Mouse (Mus musculus) testis, adult 2 months (tissue): ENCODE data around the gene Slc36a3. TPM values are rescaled to one million over a fixed set of nuclear protein-coding genes. Genes with fewer than 3 reads are reported as not detected.

ENCODE experiments used
- H3K27ac ChIP-seq: fragments of 200-500 bp; 2 replicates; pipeline ENCODE4 v1.5.1; 2012; ENCODE audit warnings: low read depth, low read length; ENCODE audit not compliant: control insufficient read depth, insufficient read depth
- H3K27me3 ChIP-seq: fragments of 200-500 bp; 2 replicates; pipeline ENCODE4 v1.6.1; 2012; ENCODE audit warnings: mild to moderate bottlenecking, low read length, moderate library complexity; ENCODE audit not compliant: control insufficient read depth, insufficient read depth
- H3K36me3 ChIP-seq: fragments of 200-500 bp; 2 replicates; pipeline ENCODE4 v1.6.1; 2012; ENCODE audit warnings: mild to moderate bottlenecking, low read length; ENCODE audit not compliant: control insufficient read depth, insufficient read depth
- H3K4me1 ChIP-seq: fragments of 200-500 bp; 2 replicates; pipeline ENCODE4 v1.6.1; 2012; ENCODE audit warnings: low read length; ENCODE audit not compliant: control insufficient read depth, insufficient read depth
- H3K4me3 ChIP-seq: fragments of 200-500 bp; 2 replicates; pipeline ENCODE4 v1.5.1; 2012; ENCODE audit warnings: low read depth, mild to moderate bottlenecking, low read length, moderate library complexity, mixed read lengths; ENCODE audit not compliant: control insufficient read depth
- CTCF ChIP-seq: fragments of 200-500 bp; IDR thresholded peaks from 2 replicates; pipeline ENCODE4 v1.5.1; 2012; ENCODE audit warnings: low read depth, mild to moderate bottlenecking, inconsistent platforms, low read length, moderate library complexity; ENCODE audit not compliant: control insufficient read depth, insufficient read depth, insufficient replicate concordance
- POLR2A ChIP-seq: fragments of 200-500 bp; IDR thresholded peaks from 2 replicates; pipeline ENCODE4 v1.6.1; 2012; ENCODE audit warnings: low read depth, mild to moderate bottlenecking, inconsistent platforms, low read length, moderate library complexity; ENCODE audit not compliant: control insufficient read depth
- polyA plus RNA-seq: library from polyadenylated mRNA; depleted of rRNA; stranded (reverse); fragments of >200 nt; gene quantifications from 2 replicates; pipeline ENCODE4 v1.2.3, GENCODE M21; 2012

The Slc36a3 gene
- polyA plus RNA-seq, 1 experiment, result 103 TPM

DNA sequence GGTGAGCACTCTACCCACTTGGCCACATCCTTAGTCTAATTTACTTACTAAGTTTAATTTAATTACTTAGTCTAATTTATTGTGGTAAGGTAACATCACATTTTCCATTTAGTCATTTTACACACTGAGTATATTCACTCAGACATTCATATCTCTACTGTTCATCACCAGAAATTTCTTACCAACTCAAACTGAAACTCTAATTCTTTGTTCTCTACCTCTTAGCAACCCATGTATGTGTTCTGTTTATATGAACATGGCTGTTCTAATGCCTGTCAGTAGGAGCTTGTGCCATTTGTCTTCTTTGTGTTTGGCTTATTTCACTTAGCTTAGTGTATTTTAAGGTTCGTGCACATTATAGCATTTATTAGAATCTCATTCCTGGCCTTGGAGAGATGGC is 19.6 kb downstream of the Slc36a3 start:
- Histone ChIP-seq H3K27me3 (no peaks in the 10 kb centered on the region), H3K36me3 (no peaks in the 10 kb centered on the region), H3K27ac (no peak overlapping the region), H3K4me1 (peaks cover 6% of the 10 kb centered on the region), H3K4me3 (no peak overlapping the region)
- TF ChIP-seq POLR2A, result no peak
- TF ChIP-seq CTCF, result no peak

DNA sequence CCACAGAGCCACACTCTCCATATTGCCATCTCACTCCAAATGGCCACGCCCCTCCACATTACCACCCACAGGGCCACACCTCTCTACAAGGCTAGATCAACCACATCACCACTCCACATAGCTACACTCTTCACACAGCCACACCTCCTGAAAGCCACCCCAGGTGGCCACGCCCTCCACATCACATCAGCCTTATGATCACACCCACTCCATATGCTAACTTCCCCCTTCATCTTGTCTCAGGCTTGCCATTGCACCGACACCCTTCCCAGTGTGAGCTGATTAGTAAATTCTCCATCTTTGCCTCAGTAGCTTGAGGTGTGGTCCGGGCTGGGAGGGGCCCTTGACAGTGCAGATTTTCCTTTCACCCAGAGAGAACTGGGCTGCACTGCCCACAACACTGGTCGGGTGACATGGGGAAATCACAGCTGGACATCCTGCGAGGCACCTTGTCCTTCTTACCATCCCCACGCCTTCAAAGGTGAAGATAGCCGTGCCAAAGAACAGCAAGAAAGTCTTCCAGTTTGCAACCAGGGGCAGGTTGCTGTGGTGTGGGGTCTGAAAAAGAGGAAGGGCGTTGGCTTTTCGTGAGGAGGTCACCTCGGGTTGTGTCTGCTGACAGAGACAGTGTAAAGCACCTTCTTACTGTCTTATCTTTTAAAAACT is 20.3 kb downstream of the Slc36a3 start:
- Histone ChIP-seq H3K27me3 (no peaks in the 10 kb centered on the region), H3K4me3 (no peak overlapping the region), H3K27ac (no peak overlapping the region), H3K4me1 (peaks cover 6% of the 10 kb centered on the region), H3K36me3 (no peaks in the 10 kb centered on the region)
- TF ChIP-seq CTCF, result no peak
- TF ChIP-seq POLR2A, result no peak

DNA sequence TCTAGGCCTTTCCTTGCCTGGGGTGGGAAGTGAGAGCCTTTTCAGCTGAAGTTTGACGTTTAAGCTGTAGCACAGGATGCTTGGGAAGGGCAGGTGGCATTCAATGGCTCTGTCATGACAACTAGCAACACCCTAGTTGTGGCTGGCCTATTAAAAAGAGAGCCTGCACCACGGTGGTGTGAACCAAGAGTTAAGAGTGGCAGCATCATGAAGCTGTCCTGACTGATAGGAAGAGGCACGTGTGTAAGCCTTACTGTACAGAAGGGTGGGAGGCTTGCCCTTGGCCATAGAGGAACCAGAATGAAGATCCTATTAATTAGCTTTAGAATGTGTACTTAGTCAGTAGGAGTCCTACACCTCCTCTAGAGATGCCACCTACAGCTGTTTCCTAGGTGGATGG is 23.1 kb downstream of the Slc36a3 start:
- no peak for TF ChIP-seq POLR2A
- no peak for TF ChIP-seq CTCF
- no peak overlapping the region for H3K4me3 ChIP-seq
- H3K27ac ChIP-seq, result no peak overlapping the region
- no peaks in the 10 kb centered on the region for H3K27me3 ChIP-seq
- peaks cover 6% of the 10 kb centered on the region for H3K4me1 ChIP-seq
- H3K36me3 ChIP-seq, result no peaks in the 10 kb centered on the region

DNA sequence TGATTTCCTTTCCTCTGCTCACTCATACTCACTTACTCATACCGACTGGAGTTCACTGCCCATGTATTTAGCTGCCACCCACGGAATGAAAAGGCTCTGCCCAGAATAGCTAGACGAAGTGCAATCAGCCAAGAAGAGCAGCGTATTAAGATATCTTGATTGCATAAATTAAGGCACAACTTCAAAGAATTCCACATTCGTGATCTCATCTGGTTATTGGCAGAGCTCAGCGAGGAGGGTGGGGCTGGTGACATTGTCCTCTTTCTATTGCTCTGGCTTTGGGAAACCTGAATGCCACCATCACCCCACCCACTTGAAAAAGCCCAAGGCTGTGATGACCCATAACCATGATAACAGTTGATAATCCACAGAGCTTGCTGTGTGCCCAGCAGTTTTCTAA is 23.6 kb downstream of the Slc36a3 start:
- Histone ChIP-seq H3K27me3 (no peaks in the 10 kb centered on the region), H3K4me3 (no peak overlapping the region), H3K36me3 (no peaks in the 10 kb centered on the region), H3K4me1 (peaks cover 6% of the 10 kb centered on the region), H3K27ac (no peak overlapping the region)
- TF ChIP-seq POLR2A (no peak), CTCF (no peak)

DNA sequence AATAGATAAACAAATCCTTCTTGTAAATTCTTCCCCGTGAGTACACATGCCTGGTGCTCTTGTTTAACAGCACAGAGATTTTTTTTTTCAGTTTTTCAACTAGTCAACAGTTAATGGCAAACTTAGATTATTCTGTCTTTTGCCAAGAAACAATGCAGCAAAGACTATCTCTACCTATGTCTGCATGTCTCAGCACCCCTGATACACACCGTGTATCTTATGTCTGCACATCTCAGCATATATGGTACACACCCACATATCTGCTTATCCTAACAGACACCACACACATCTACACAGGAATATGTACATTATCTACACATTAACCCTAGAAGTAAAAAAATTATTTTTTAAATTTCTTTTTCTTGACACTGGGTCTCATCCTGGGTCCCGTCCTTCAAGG is 24.8 kb downstream of the Slc36a3 start:
- no peaks in the 10 kb centered on the region for H3K27me3 ChIP-seq
- no peak overlapping the region for H3K4me3 ChIP-seq
- H3K36me3 ChIP-seq, result no peaks in the 10 kb centered on the region
- no peak overlapping the region for H3K27ac ChIP-seq
- TF ChIP-seq CTCF (no peak), POLR2A (no peak)
- H3K4me1 ChIP-seq, result peaks cover 6% of the 10 kb centered on the region

DNA sequence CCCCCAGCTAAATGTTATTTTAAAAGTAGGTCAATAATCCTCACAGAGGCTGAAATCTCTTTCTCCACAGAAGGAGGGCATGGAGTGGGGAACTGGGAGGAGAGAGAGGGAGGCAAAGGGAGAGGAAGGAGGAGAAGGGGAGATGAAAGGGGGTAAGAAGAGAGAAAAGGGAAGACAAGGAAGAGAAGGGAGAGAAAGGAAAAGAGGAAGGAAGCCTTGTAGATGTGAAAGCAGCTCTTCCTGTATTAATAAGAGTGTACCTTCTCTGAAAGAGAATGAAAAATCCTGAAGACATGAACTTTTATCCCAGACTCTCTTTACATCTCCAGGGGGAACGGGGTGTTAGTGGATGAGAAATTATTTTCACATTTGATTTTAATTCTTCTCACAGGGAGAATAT is 30.1 kb downstream of the Slc36a3 start:
- Histone ChIP-seq H3K27ac (peak overlapping the region; percentile 71; the same call in 1 of the 2 replicates), H3K4me1 (peaks cover 2% of the 10 kb centered on the region; the same call in 1 of the 2 replicates), H3K4me3 (no peak overlapping the region), H3K27me3 (no peaks in the 10 kb centered on the region), H3K36me3 (no peaks in the 10 kb centered on the region)
- TF ChIP-seq POLR2A (no peak), CTCF (no peak)

DNA sequence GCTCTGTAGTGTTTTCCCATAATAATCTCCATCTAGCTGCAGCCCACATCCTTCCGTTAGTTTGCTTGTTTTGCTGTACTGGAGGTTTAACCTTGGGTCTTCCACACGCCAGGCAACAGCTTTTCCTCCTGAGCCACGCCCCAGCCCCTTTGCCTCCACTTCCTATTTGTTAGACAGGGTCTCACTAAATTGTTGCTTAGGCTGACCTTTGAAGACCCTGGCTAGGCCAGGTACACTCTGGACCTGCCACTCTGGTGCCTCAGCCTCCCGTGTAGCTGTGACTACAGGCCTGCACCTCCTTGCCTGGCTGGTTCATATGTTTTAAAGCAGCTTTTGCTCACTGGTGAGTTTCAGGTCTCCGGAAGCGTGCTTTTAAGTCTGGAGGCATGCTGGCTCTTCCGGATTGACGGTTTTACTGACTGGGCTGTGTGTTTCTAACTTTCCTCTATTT is 30.7 kb downstream of the Slc36a3 start:
- Histone ChIP-seq H3K4me3 (no peak overlapping the region), H3K27ac (peak overlapping the region; percentile 71)

More for the DNA sequence above, 30.7 kb downstream of the Slc36a3 start:
- H3K36me3 ChIP-seq, result no peaks in the 10 kb centered on the region
- no peaks in the 10 kb centered on the region for H3K27me3 ChIP-seq
- TF ChIP-seq POLR2A, result no peak
- no peak for TF ChIP-seq CTCF
- H3K4me1 ChIP-seq, result peaks cover 2% of the 10 kb centered on the region; the same call in 1 of the 2 replicates
